Comparison of ENCODE assay signal across 8 mouse cellular contexts in genomic region chr8:77379300-77379699, GRCm38 (mm10).
DNase-seq lines count a peak whose midpoint lies in the region; ATAC-seq lines count a peak whose summit lies in the region.

No protein-coding gene starts in this region.

- 52% methylated on average over 11 of the region's 11 CpGs for WGBS in midbrain, embryonic 12.5 days
- 56% methylated on average over 11 of the region's 11 CpGs for WGBS in midbrain, embryonic 16.5 days
- 69% methylated on average over 11 of the region's 11 CpGs for WGBS in intestine, embryonic 16.5 days
- WGBS in neural tube, embryonic 13.5 days = 63% methylated on average over 11 of the region's 11 CpGs

- no peaks in the 10 kb centered on the region for H3K36me3 ChIP-seq in midbrain, embryonic 12.5 days
- no peaks in the 10 kb centered on the region for H3K36me3 ChIP-seq in midbrain, embryonic 16.5 days (ENCODE audit: control insufficient read depth, insufficient read depth, low read length)
- H3K36me3 ChIP-seq in intestine, embryonic 16.5 days (ENCODE audit: control insufficient read depth, insufficient read depth, low read length) = peaks cover 9% of the 10 kb centered on the region; the same call in 1 of the 2 replicates
- no peaks in the 10 kb centered on the region for H3K36me3 ChIP-seq in neural tube, embryonic 13.5 days

- ATAC-seq in midbrain, embryonic 12.5 days (ENCODE audit: low FRiP score, low read depth) = 0 out of 2 replicates have a peak, but pooled peaks have one; percentile 43
- no peak for ATAC-seq in midbrain, embryonic 16.5 days
- ATAC-seq in intestine, embryonic 16.5 days = 0 out of 2 replicates have a peak, but pooled peaks have one; percentile 18
- peak; percentile 21; the same call in 1 of the 2 replicates for ATAC-seq in neural tube, embryonic 13.5 days (ENCODE audit: low read depth)
- ATAC-seq in activated CD4-positive, CD25-positive, alpha-beta regulatory T cell, adult 4 months = no peak

- H3K4me2 ChIP-seq in midbrain, embryonic 12.5 days (replicated peaks) = no peak overlapping the region
- H3K4me2 ChIP-seq in midbrain, embryonic 16.5 days (ENCODE audit: low read length) = no peak overlapping the region
- H3K4me2 ChIP-seq in intestine, embryonic 16.5 days (ENCODE audit: low read depth, low read length) = no peak overlapping the region
- no peak overlapping the region for H3K4me2 ChIP-seq in neural tube, embryonic 13.5 days

- no peak overlapping the region for H3K27ac ChIP-seq in midbrain, embryonic 12.5 days (replicated peaks)
- no peak overlapping the region for H3K27ac ChIP-seq in midbrain, embryonic 16.5 days (ENCODE audit: low read length)
- no peak overlapping the region for H3K27ac ChIP-seq in intestine, embryonic 16.5 days (ENCODE audit: low read length)
- no peak overlapping the region for H3K27ac ChIP-seq in neural tube, embryonic 13.5 days (replicated peaks)

- H3K4me3 ChIP-seq in midbrain, embryonic 12.5 days = no peak overlapping the region
- no peak overlapping the region for H3K4me3 ChIP-seq in midbrain, embryonic 16.5 days (ENCODE audit: low read depth, low read length)
- H3K4me3 ChIP-seq in intestine, embryonic 16.5 days (ENCODE audit: low read length) = no peak overlapping the region
- no peak overlapping the region for H3K4me3 ChIP-seq in neural tube, embryonic 13.5 days

- H3K9ac ChIP-seq in midbrain, embryonic 12.5 days (replicated peaks) = no peak overlapping the region
- no peak overlapping the region for H3K9ac ChIP-seq in midbrain, embryonic 16.5 days (ENCODE audit: low read depth, low read length)
- H3K9ac ChIP-seq in intestine, embryonic 16.5 days (ENCODE audit: low read depth, low read length) = no peak overlapping the region
- no peak overlapping the region for H3K9ac ChIP-seq in neural tube, embryonic 13.5 days

- no peaks in the 10 kb centered on the region for H3K27me3 ChIP-seq in midbrain, embryonic 12.5 days
- no peaks in the 10 kb centered on the region for H3K27me3 ChIP-seq in midbrain, embryonic 16.5 days (ENCODE audit: control insufficient read depth, insufficient read depth, low read depth, low read length)
- no peaks in the 10 kb centered on the region for H3K27me3 ChIP-seq in intestine, embryonic 16.5 days (replicated peaks; ENCODE audit: control insufficient read depth, insufficient read depth, low read length)
- no peaks in the 10 kb centered on the region for H3K27me3 ChIP-seq in neural tube, embryonic 13.5 days

- DNase-seq in cerebellum, adult 11 months = peak; percentile 7
- no peak for DNase-seq in cerebellum, adult 8-10 months
- DNase-seq in right cerebral cortex, postnatal 36 days (ENCODE audit: low spot score in 2 of 2) = no peak

- H3K9me3 ChIP-seq in midbrain, embryonic 12.5 days = no peaks in the 10 kb centered on the region
- H3K9me3 ChIP-seq in midbrain, embryonic 16.5 days (replicated peaks; ENCODE audit: control insufficient read depth, low read length, poor library complexity, severe bottlenecking) = no peaks in the 10 kb centered on the region
- no peaks in the 10 kb centered on the region for H3K9me3 ChIP-seq in intestine, embryonic 16.5 days (ENCODE audit: control insufficient read depth, low read length)
- H3K9me3 ChIP-seq in neural tube, embryonic 13.5 days = no peaks in the 10 kb centered on the region

- H3K4me1 ChIP-seq in midbrain, embryonic 12.5 days = no peaks in the 10 kb centered on the region
- peaks cover 5% of the 10 kb centered on the region; the same call in 1 of the 2 replicates for H3K4me1 ChIP-seq in midbrain, embryonic 16.5 days (ENCODE audit: control insufficient read depth, insufficient read depth, low read length)
- peaks cover 6% of the 10 kb centered on the region; the same call in 1 of the 2 replicates for H3K4me1 ChIP-seq in intestine, embryonic 16.5 days (ENCODE audit: control insufficient read depth, insufficient read depth, low read length)
- H3K4me1 ChIP-seq in neural tube, embryonic 13.5 days (replicated peaks) = peaks cover 16% of the 10 kb centered on the region

Comparison
In these comparisons a context has a peak if more than half of its experiments do, and no peak if none do; other contexts are left out.
1. ATAC-seq: peak in midbrain, embryonic 12.5 days (single experiment), intestine, embryonic 16.5 days (single experiment) and neural tube, embryonic 13.5 days (single experiment); none in midbrain, embryonic 16.5 days (single experiment) and activated CD4-positive, CD25-positive, alpha-beta regulatory T cell, adult 4 months (single experiment).